Mouse (Mus musculus) forebrain, embryonic 14.5 days (tissue): ENCODE measurements around the gene Tmem108. TPM values are rescaled to one million over a fixed set of nuclear protein-coding genes. Genes with fewer than 3 reads are reported as not detected.

Experiments used
- ATAC-seq: fragments of 200-750 bp; cut with Nextera tagmentation; 2 replicates; pipeline ENCODE4 v1.8.0; 2017; ENCODE audit warnings: mild to moderate bottlenecking, moderate library complexity
- DNase-seq: peaks from one replicate; pipeline ENCODE4 v3.0.0-alpha.2; 2015; ENCODE audit warnings: low spot score
- H3K27ac ChIP-seq: fragments of 300-500 bp; sonication (generic); 2 replicates; pipeline ENCODE4 v1.5.1; 2014; ENCODE audit warnings: low read depth, mild to moderate bottlenecking, control low read depth, low read length, moderate library complexity
- H3K27me3 ChIP-seq: fragments of 300-500 bp; sonication (generic); replicated peaks from 2 replicates; pipeline ENCODE4 v1.6.1; 2014; ENCODE audit warnings: low read length, control low read depth, mixed read lengths; ENCODE audit not compliant: control insufficient read depth, insufficient read depth
- H3K36me3 ChIP-seq: fragments of 300-500 bp; sonication (generic); 2 replicates; pipeline ENCODE4 v1.6.1; 2014; ENCODE audit warnings: low read length, control low read depth; ENCODE audit not compliant: control insufficient read depth, insufficient read depth
- H3K4me1 ChIP-seq: fragments of 300-500 bp; sonication (generic); 2 replicates; pipeline ENCODE4 v1.6.1; 2014; ENCODE audit warnings: antibody characterized with exemption, low read length, control low read depth; ENCODE audit not compliant: control insufficient read depth, insufficient read depth
- H3K4me2 ChIP-seq: fragments of 300-500 bp; sonication (generic); 2 replicates; pipeline ENCODE4 v1.6.1; 2014; ENCODE audit warnings: mild to moderate bottlenecking, control low read depth, low read length
- H3K4me3 ChIP-seq: fragments of 300-500 bp; sonication (generic); 2 replicates; pipeline ENCODE4 v1.5.1; 2014; ENCODE audit warnings: low read depth, low read length, control low read depth
- H3K9ac ChIP-seq: fragments of 300-500 bp; sonication (generic); 2 replicates; pipeline ENCODE4 v1.6.1; 2014; ENCODE audit warnings: mild to moderate bottlenecking, low read length, control low read depth, moderate library complexity
- H3K9me3 ChIP-seq: fragments of 300-500 bp; sonication (generic); replicated peaks from 2 replicates; pipeline ENCODE4 v1.6.1; 2016; ENCODE audit warnings: low read length, control low read depth, mixed read lengths; ENCODE audit not compliant: control insufficient read depth
- WGBS: fragments of 180-500 bp; shearing (Covaris S2); extraction: QIAGEN DNeasy Blood & Tissue Kit; methylation state at CpG from one replicate; pipeline ENCODE4 v1.1.7; 2014; 5-methylcytosine and 5-hydroxymethylcytosine counted together
- polyA plus RNA-seq: library from polyadenylated mRNA; unstranded; fragments of >200 nt; fragmentation: Nextera tagmentation; extraction: Ambion mirVana; gene quantifications from 2 replicates; pipeline ENCODE4 v1.2.1, GENCODE M21; 2014

Gene Tmem108
- polyA plus RNA-seq, 1 experiment from 2014 or later: 41.5 TPM

- 91% methylated on average over 11 of the region's 11 CpGs for WGBS
- ATAC-seq (no peak), DNase-seq (no peak)
- H3K9me3 ChIP-seq: no peaks in the 10 kb centered on the region
- H3K27ac ChIP-seq: no peak overlapping the region
- no peak overlapping the region for H3K9ac ChIP-seq
- H3K36me3 ChIP-seq: peaks cover 17% of the 10 kb centered on the region
- no peaks in the 10 kb centered on the region for H3K27me3 ChIP-seq
- H3K4me1 ChIP-seq: peaks cover 4% of the 10 kb centered on the region
- H3K4me2 ChIP-seq: no peak overlapping the region
- H3K4me3 ChIP-seq: no peak overlapping the region
Observed at GRCm38 (mm10) chr9:103495391-103495790, 266.2 kb downstream of the Tmem108 start.

- Histone ChIP-seq H3K4me3 (no peak overlapping the region), H3K4me2 (no peak overlapping the region), H3K36me3 (peaks cover 15% of the 10 kb centered on the region), H3K4me1 (peaks cover 4% of the 10 kb centered on the region), H3K27me3 (no peaks in the 10 kb centered on the region), H3K9me3 (no peaks in the 10 kb centered on the region), H3K27ac (no peak overlapping the region; the same call in 1 of the 2 replicates), H3K9ac (no peak overlapping the region)
- ATAC-seq (peak; percentile 90), DNase-seq (peak; percentile 91)
- WGBS: 17% methylated on average over 7 of the region's 7 CpGs
Observed at GRCm38 (mm10) chr9:103494346-103495020, 267.2 kb downstream of the Tmem108 start.

GRCm38 (mm10) chr9:103491985-103492384 lies 269.7 kb downstream of the Tmem108 start:
- WGBS: 82% methylated on average over 8 of the region's 8 CpGs
- Histone ChIP-seq H3K9me3 (no peaks in the 10 kb centered on the region), H3K36me3 (peaks cover 7% of the 10 kb centered on the region; the same call in 1 of the 2 replicates), H3K27ac (no peak overlapping the region), H3K4me2 (no peak overlapping the region), H3K4me1 (peaks cover 4% of the 10 kb centered on the region), H3K27me3 (no peaks in the 10 kb centered on the region), H3K9ac (no peak overlapping the region), H3K4me3 (no peak overlapping the region)
- DNase-seq (no peak), ATAC-seq (no peak)

GRCm38 (mm10) chr9:103490439-103490838 lies 271.2 kb downstream of the Tmem108 start:
- WGBS: 10% methylated on average over 2 of the region's 2 CpGs
- Histone ChIP-seq H3K27ac (no peak overlapping the region), H3K4me1 (peaks cover 4% of the 10 kb centered on the region), H3K4me3 (no peak overlapping the region), H3K27me3 (no peaks in the 10 kb centered on the region), H3K4me2 (no peak overlapping the region), H3K9ac (no peak overlapping the region), H3K36me3 (peaks cover 7% of the 10 kb centered on the region; the same call in 1 of the 2 replicates), H3K9me3 (no peaks in the 10 kb centered on the region)
- ATAC-seq (peak; percentile 71), DNase-seq (peak; percentile 72)

GRCm38 (mm10) chr9:103489883-103490282 lies 271.8 kb downstream of the Tmem108 start:
- WGBS: 85% methylated on average over 4 of the region's 4 CpGs
- no peak for ATAC-seq
- Histone ChIP-seq H3K4me1 (peaks cover 4% of the 10 kb centered on the region), H3K9ac (no peak overlapping the region), H3K4me3 (no peak overlapping the region), H3K9me3 (no peaks in the 10 kb centered on the region), H3K27ac (no peak overlapping the region), H3K27me3 (no peaks in the 10 kb centered on the region), H3K36me3 (peaks cover 7% of the 10 kb centered on the region; the same call in 1 of the 2 replicates), H3K4me2 (no peak overlapping the region)
- no peak for DNase-seq

GRCm38 (mm10) chr9:103489096-103489495 lies 272.5 kb downstream of the Tmem108 start:
- no peak overlapping the region for H3K4me2 ChIP-seq
- no peak overlapping the region for H3K4me3 ChIP-seq
- no peak overlapping the region for H3K9ac ChIP-seq
- no peaks in the 10 kb centered on the region for H3K4me1 ChIP-seq
- no peaks in the 10 kb centered on the region for H3K9me3 ChIP-seq
- ATAC-seq (no peak), DNase-seq (no peak)
- WGBS: 63% methylated on average over 7 of the region's 7 CpGs
- H3K27ac ChIP-seq: no peak overlapping the region
- peaks cover 7% of the 10 kb centered on the region; the same call in 1 of the 2 replicates for H3K36me3 ChIP-seq
- no peaks in the 10 kb centered on the region for H3K27me3 ChIP-seq

GRCm38 (mm10) chr9:103486262-103486661 lies 275.4 kb downstream of the Tmem108 start:
- Histone ChIP-seq H3K27me3 (no peaks in the 10 kb centered on the region), H3K4me1 (0 out of 2 replicates have a peak, but pooled peaks cover 2% of the 10 kb centered on the region), H3K9ac (no peak overlapping the region), H3K4me2 (no peak overlapping the region), H3K4me3 (no peak overlapping the region), H3K27ac (no peak overlapping the region), H3K9me3 (no peaks in the 10 kb centered on the region), H3K36me3 (peaks cover 7% of the 10 kb centered on the region; the same call in 1 of the 2 replicates)
- DNase-seq (no peak), ATAC-seq (no peak)
- 85% methylated on average over 6 of the region's 6 CpGs for WGBS

- no peak for ATAC-seq
- H3K27ac ChIP-seq: no peak overlapping the region
- 40% methylated on average over 8 of the region's 8 CpGs for WGBS
Observed at GRCm38 (mm10) chr9:103485606-103486005, 276.0 kb downstream of the Tmem108 start.

GRCm38 (mm10) chr9:103480603-103481220 lies 280.9 kb downstream of the Tmem108 start:
- Histone ChIP-seq H3K27ac (peak overlapping the region; percentile 11; the same call in 1 of the 2 replicates), H3K9me3 (no peaks in the 10 kb centered on the region), H3K9ac (no peak overlapping the region), H3K4me1 (peaks cover 12% of the 10 kb centered on the region), H3K36me3 (no peaks in the 10 kb centered on the region), H3K27me3 (no peaks in the 10 kb centered on the region), H3K4me2 (no peak overlapping the region), H3K4me3 (no peak overlapping the region)
- ATAC-seq (peak; percentile 52; the same call in 1 of the 2 replicates), DNase-seq (peak; percentile 38)
- WGBS: 50% methylated on average over 8 of the region's 8 CpGs

More at GRCm38 (mm10) chr9:103485606-103486005, 276.0 kb downstream of the Tmem108 start:
- peaks cover 7% of the 10 kb centered on the region; the same call in 1 of the 2 replicates for H3K36me3 ChIP-seq
- H3K9ac ChIP-seq: no peak overlapping the region
- H3K4me2 ChIP-seq: no peak overlapping the region
- H3K4me1 ChIP-seq: peaks cover 5% of the 10 kb centered on the region
- no peaks in the 10 kb centered on the region for H3K9me3 ChIP-seq
- H3K4me3 ChIP-seq: no peak overlapping the region
- no peak for DNase-seq
- no peaks in the 10 kb centered on the region for H3K27me3 ChIP-seq
